Mouse (Mus musculus) myocyte (in vitro differentiated cells): Measurements from ENCODE around the gene Pgs1.

Source experiments
- CEBPB ChIP-seq: IDR thresholded peaks from 2 replicates; pipeline ENCODE4 v1.6.1; 2011; ENCODE audit warnings: mild to moderate bottlenecking, moderate library complexity; ENCODE audit not compliant: poor library complexity, insufficient read depth, severe bottlenecking
- E2F4 ChIP-seq: IDR thresholded peaks from one replicate; pipeline ENCODE4 v1.6.1; 2011; ENCODE audit warnings: mild to moderate bottlenecking, control low read depth, moderate library complexity; ENCODE audit not compliant: insufficient read depth
- MAX ChIP-seq: IDR thresholded peaks from one replicate; pipeline ENCODE4 v1.6.1; 2011; ENCODE audit warnings: low read depth, mild to moderate bottlenecking, control low read depth
- MYOD1 ChIP-seq, 3 experiments: IDR thresholded peaks; one replicate each; pipeline ENCODE4 v1.6.1; 2011; ENCODE audit warnings: control low read depth in 2 of 3, low read depth in 2 of 3, mild to moderate bottlenecking in 2 of 3, moderate library complexity in 1 of 3; ENCODE audit not compliant: insufficient read length in 2 of 3, control insufficient read depth in 1 of 3
- MYOG ChIP-seq, 3 experiments: IDR thresholded peaks; one replicate each; pipeline ENCODE4 v1.6.1; 2011; ENCODE audit warnings: control low read depth in 2 of 3, low read depth in 2 of 3, mild to moderate bottlenecking in 2 of 3; ENCODE audit not compliant: insufficient read length in 2 of 3, control insufficient read depth in 1 of 3, insufficient read depth in 1 of 3
- POLR2A ChIP-seq: IDR thresholded peaks from one replicate; pipeline ENCODE4 v1.6.1; 2011; ENCODE audit warnings: low read depth, mild to moderate bottlenecking, control low read depth, moderate library complexity; ENCODE audit not compliant: insufficient read length
- POLR2AphosphoS2 ChIP-seq: IDR thresholded peaks from one replicate; pipeline ENCODE4 v1.6.1; 2011; ENCODE audit warnings: low read depth, control low read depth; ENCODE audit not compliant: insufficient read length
- TCF12 ChIP-seq: IDR thresholded peaks from one replicate; pipeline ENCODE4 v1.6.1; 2011; ENCODE audit warnings: mild to moderate bottlenecking, control low read depth; ENCODE audit not compliant: poor library complexity, insufficient read depth, severe bottlenecking
- TCF3 ChIP-seq: IDR thresholded peaks from one replicate; pipeline ENCODE4 v1.6.1; 2011; ENCODE audit warnings: low read depth, control low read depth; ENCODE audit not compliant: insufficient read length
- USF1 ChIP-seq: IDR thresholded peaks from one replicate; pipeline ENCODE4 v1.6.1; 2011; ENCODE audit warnings: low read depth, mild to moderate bottlenecking, control low read depth, moderate library complexity

DNA sequence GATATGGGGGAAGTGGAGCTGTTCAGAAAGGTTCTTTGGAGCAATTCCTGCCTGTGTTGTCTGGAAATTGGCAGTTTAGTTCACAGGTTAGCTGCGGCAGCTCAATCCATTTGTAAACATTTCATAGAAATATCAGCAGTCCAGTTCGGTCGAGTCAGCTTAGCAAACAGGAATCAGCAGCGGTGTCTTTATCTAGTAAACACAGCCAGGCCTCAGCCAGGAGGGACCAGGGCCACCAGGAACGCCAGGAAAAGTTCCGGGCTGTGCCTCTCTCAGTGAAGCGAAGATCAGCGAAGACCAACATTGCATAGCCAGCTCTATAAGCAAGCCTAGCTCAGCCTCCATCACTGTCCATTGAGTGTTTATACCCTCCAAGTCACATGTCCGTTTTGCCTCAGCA, 45.0 kb downstream of the Pgs1 start:
- no peak for TF ChIP-seq TCF3
- TF ChIP-seq CEBPB: no peak
- TF ChIP-seq MYOG (IDR thresholded peaks at IDR 0.05; ENCODE audit: control insufficient read depth in 1 of 3, insufficient read depth in 1 of 3, insufficient read length in 2 of 3, low read depth in 2 of 3): no peak
- no peak for TF ChIP-seq MAX
- TF ChIP-seq POLR2A: no peak
- TF ChIP-seq USF1: no peak
- TF ChIP-seq POLR2AphosphoS2: no peak
- no peak for TF ChIP-seq MYOD1 (IDR thresholded peaks at IDR 0.05; ENCODE audit: control insufficient read depth in 1 of 3, insufficient read length in 2 of 3, low read depth in 2 of 3)
- TF ChIP-seq E2F4: no peak
- TF ChIP-seq TCF12: no peak
